Mouse (Mus musculus) liver, embryonic 11.5 days (tissue): Measurements from ENCODE around the gene Maml2. TPM values are rescaled to one million over a fixed set of nuclear protein-coding genes. Genes with fewer than 3 reads are reported as not detected.
A peak's percentile ranks its signal among the peaks of the same experiment; 100 is the strongest.

Experiments
- ATAC-seq: fragments of 200-750 bp; cut with Nextera tagmentation; replicated peaks from 2 replicates; pipeline ENCODE4 v1.8.0; 2017; ENCODE audit warnings: moderate number of reproducible peaks, mild to moderate bottlenecking, moderate TSS enrichment, moderate library complexity; ENCODE audit not compliant: low FRiP score
- DNase-seq: peaks from one replicate; pipeline ENCODE4 v3.0.0-alpha.2; 2017; ENCODE audit warnings: low spot score
- H3K27ac ChIP-seq: fragments of 300-500 bp; sonication (generic); 2 replicates; pipeline ENCODE4 v1.5.1; 2014; ENCODE audit warnings: mild to moderate bottlenecking, low read depth, low read length, control low read depth
- H3K27me3 ChIP-seq: fragments of 300-500 bp; sonication (generic); replicated peaks from 2 replicates; pipeline ENCODE4 v1.6.1; 2014; ENCODE audit warnings: low read length, mixed read lengths; ENCODE audit not compliant: control insufficient read depth, insufficient read depth
- H3K36me3 ChIP-seq: fragments of 300-500 bp; sonication (generic); 2 replicates; pipeline ENCODE4 v1.6.1; 2014; ENCODE audit warnings: mild to moderate bottlenecking, low read length, moderate library complexity, mixed read lengths; ENCODE audit not compliant: control insufficient read depth, insufficient read depth
- H3K4me1 ChIP-seq: fragments of 300-500 bp; sonication (generic); replicated peaks from 2 replicates; pipeline ENCODE4 v1.6.1; 2014; ENCODE audit warnings: low read length, mixed read lengths; ENCODE audit not compliant: control insufficient read depth, insufficient read depth
- H3K4me2 ChIP-seq: fragments of 300-500 bp; sonication (generic); 2 replicates; pipeline ENCODE4 v1.6.1; 2014; ENCODE audit warnings: mild to moderate bottlenecking, control low read depth, moderate library complexity
- H3K4me3 ChIP-seq: fragments of 300-500 bp; sonication (generic); 2 replicates; pipeline ENCODE4 v1.5.1; 2014; ENCODE audit warnings: low read depth, low read length, control low read depth
- H3K9ac ChIP-seq: fragments of 300-500 bp; sonication (generic); 2 replicates; pipeline ENCODE4 v1.6.1; 2014; ENCODE audit warnings: low read depth, low read length, control low read depth
- H3K9me3 ChIP-seq: fragments of 300-500 bp; sonication (generic); 2 replicates; pipeline ENCODE4 v1.6.1; 2016; ENCODE audit warnings: low read length, inconsistent platforms, mixed read lengths; ENCODE audit not compliant: control insufficient read depth
- WGBS: fragments of 180-500 bp; shearing (Covaris S2); extraction: QIAGEN DNeasy Blood & Tissue Kit; methylation state at CpG from one replicate; pipeline ENCODE4 v1.1.7; 2014; 5-methylcytosine and 5-hydroxymethylcytosine counted together
- polyA plus RNA-seq: library from polyadenylated mRNA; unstranded; fragments of >200 nt; fragmentation: Nextera tagmentation; extraction: Ambion mirVana; gene quantifications from 2 replicates; pipeline ENCODE4 v1.2.1, GENCODE M21; 2014

Gene Maml2
- polyA plus RNA-seq, 1 experiment from 2014 or later, result 3.4 TPM

GRCm38 (mm10) chr9:13315393-13315792 is 17.6 kb downstream of the Maml2 start:
- 67% methylated on average over 5 of the region's 5 CpGs for WGBS
- Histone ChIP-seq H3K9me3 (no peaks in the 10 kb centered on the region), H3K9ac (no peak overlapping the region), H3K4me2 (no peak overlapping the region), H3K4me1 (peaks cover 2% of the 10 kb centered on the region), H3K27ac (no peak overlapping the region), H3K4me3 (no peak overlapping the region), H3K27me3 (no peaks in the 10 kb centered on the region), H3K36me3 (no peaks in the 10 kb centered on the region)
- no peak for DNase-seq
- ATAC-seq, result no peak

- ATAC-seq (no peak), DNase-seq (no peak)
- 83% methylated on average over 2 of the region's 2 CpGs for WGBS
- H3K9me3 ChIP-seq, result no peaks in the 10 kb centered on the region
- no peak overlapping the region for H3K4me2 ChIP-seq
- H3K27me3 ChIP-seq, result no peaks in the 10 kb centered on the region
- no peak overlapping the region for H3K9ac ChIP-seq
- no peak overlapping the region for H3K4me3 ChIP-seq
- H3K36me3 ChIP-seq, result no peaks in the 10 kb centered on the region
- H3K27ac ChIP-seq, result no peak overlapping the region
- H3K4me1 ChIP-seq, result peaks cover 8% of the 10 kb centered on the region; the same call in 1 of the 2 replicates
Measured at GRCm38 (mm10) chr9:13319566-13319965, 21.8 kb downstream of the Maml2 start.

DNA sequence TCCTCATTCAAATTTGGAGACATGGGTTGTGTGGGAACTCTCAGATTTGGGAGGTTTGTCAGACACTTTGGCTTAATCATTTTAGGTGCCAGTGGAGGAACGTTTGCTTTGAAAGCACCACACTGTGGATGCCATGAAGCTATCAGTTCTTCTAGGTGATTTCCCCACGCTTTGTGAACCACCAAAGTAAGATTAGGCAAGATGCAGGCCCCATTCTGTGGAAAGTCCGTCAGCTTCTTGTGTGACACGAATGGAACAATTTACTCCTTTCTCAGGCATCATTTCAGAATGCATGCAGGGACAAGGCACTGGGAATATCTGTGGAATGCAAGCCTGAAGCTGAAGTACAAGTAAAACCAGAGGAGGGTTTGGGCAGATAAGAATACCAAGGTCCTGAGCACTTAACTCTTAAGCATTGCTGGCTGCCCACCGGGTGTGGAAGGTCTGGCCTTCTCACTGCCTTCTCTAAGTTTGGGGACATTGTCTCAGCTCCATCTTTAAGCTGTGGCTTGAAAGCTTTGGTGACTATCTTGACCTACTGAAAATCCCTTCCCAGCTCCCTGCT is 23.1 kb downstream of the Maml2 start:
- no peak for ATAC-seq
- H3K36me3 ChIP-seq, result no peaks in the 10 kb centered on the region
- H3K27me3 ChIP-seq, result no peaks in the 10 kb centered on the region
- no peaks in the 10 kb centered on the region for H3K9me3 ChIP-seq
- H3K4me2 ChIP-seq, result no peak overlapping the region
- H3K4me1 ChIP-seq, result peaks cover 8% of the 10 kb centered on the region; the same call in 1 of the 2 replicates
- DNase-seq, result no peak
- H3K4me3 ChIP-seq, result no peak overlapping the region
- H3K27ac ChIP-seq, result no peak overlapping the region
- WGBS, result 65% methylated on average over 5 of the region's 5 CpGs
- H3K9ac ChIP-seq, result no peak overlapping the region

- ATAC-seq (no peak), DNase-seq (no peak)
- Histone ChIP-seq H3K4me2 (no peak overlapping the region), H3K27me3 (no peaks in the 10 kb centered on the region), H3K36me3 (no peaks in the 10 kb centered on the region), H3K4me3 (no peak overlapping the region), H3K9ac (no peak overlapping the region), H3K4me1 (peaks cover 8% of the 10 kb centered on the region; the same call in 1 of the 2 replicates), H3K27ac (no peak overlapping the region), H3K9me3 (no peaks in the 10 kb centered on the region)
- WGBS, result 68% methylated on average over 2 of the region's 2 CpGs
Measured at GRCm38 (mm10) chr9:13323074-13323473, 25.3 kb downstream of the Maml2 start.

GRCm38 (mm10) chr9:13323612-13324011 is 25.9 kb downstream of the Maml2 start:
- Histone ChIP-seq H3K4me3 (no peak overlapping the region), H3K27ac (no peak overlapping the region), H3K27me3 (no peaks in the 10 kb centered on the region), H3K4me2 (no peak overlapping the region), H3K9me3 (no peaks in the 10 kb centered on the region), H3K4me1 (peaks cover 8% of the 10 kb centered on the region; the same call in 1 of the 2 replicates), H3K9ac (no peak overlapping the region), H3K36me3 (no peaks in the 10 kb centered on the region)
- no peak for DNase-seq
- WGBS, result 24% methylated on average over 1 of the region's 1 CpGs
- ATAC-seq, result no peak

DNA sequence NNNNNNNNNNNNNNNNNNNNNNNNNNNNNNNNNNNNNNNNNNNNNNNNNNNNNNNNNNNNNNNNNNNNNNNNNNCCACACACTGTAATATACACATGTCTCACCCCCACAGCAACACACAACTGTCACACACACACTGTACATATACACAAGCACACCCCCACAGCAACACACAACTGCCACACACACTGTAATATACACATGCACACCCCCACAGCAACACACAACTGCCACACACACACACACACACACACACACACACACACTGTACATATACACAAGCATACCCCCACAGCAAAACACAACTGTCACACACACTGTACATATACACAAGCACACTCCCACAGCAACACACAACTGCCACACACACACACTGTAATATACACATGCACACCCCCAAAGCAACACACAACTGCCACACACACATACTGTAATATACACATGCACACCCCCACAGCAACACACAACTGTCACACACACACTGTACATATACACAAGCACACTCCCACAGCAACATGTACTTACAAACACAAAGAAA is 116.5 kb downstream of the Maml2 start:
- Histone ChIP-seq H3K4me3 (no peak overlapping the region), H3K36me3 (no peaks in the 10 kb centered on the region), H3K4me2 (no peak overlapping the region), H3K9ac (no peak overlapping the region), H3K27ac (no peak overlapping the region), H3K27me3 (no peaks in the 10 kb centered on the region), H3K9me3 (no peaks in the 10 kb centered on the region), H3K4me1 (no peaks in the 10 kb centered on the region)
- ATAC-seq, result no peak
- no peak for DNase-seq

DNA sequence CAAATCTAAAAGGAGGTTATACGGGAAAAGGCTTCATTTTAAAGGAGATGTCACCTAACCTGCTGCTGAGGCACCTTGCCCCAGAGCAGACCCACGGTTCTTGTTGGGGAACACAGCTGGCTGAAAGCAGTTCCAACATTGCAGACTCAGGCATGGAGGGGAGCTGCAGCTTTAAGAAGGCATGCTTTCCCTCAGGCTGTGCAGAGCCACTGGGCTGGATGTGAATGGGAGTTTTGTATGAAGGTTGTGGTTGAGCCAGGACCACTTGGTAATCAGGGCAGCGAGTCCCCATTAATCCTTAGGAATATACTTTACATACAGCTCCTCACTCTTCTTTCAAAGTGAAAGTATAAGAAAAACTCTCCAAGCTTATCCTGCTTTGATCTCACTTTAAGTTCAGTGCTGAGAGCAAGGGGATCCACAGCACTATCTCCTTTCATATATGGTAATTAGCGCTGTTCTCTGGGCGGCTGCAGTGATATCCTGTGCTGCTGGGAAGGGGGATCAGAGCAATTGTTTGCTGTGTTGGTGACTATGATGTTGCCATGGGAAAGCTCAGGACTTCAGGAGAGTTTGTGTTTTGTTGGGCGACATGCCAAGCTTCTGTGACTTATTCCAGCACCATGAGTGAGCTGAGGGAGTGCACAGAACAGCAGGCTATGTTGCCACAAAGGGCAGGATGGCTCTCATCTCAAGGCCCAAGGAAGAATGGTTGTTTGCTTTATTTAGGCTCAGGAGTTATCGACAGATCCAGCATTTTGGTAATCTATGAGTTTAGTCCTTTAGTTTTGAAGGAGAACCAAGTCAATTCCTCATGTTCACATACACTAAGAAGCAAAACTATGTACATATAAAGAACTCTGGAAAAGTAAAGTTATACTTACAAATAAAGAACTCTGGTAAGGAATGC is 127.5 kb downstream of the Maml2 start:
- 51% methylated on average over 7 of the region's 7 CpGs for WGBS
- peaks cover 6% of the 10 kb centered on the region for H3K4me1 ChIP-seq
- ATAC-seq (peak; percentile 39), DNase-seq (no peak)
- no peaks in the 10 kb centered on the region for H3K36me3 ChIP-seq
- no peak overlapping the region for H3K27ac ChIP-seq
- no peak overlapping the region for H3K9ac ChIP-seq
- H3K27me3 ChIP-seq, result no peaks in the 10 kb centered on the region
- H3K9me3 ChIP-seq, result no peaks in the 10 kb centered on the region
- H3K4me3 ChIP-seq, result no peak overlapping the region
- no peak overlapping the region for H3K4me2 ChIP-seq

- ATAC-seq (0 out of 2 replicates have a peak, but pooled peaks have one; percentile 20), DNase-seq (no peak)
- Histone ChIP-seq H3K9me3 (no peaks in the 10 kb centered on the region), H3K4me3 (no peak overlapping the region), H3K9ac (no peak overlapping the region), H3K36me3 (no peaks in the 10 kb centered on the region), H3K4me1 (peaks cover 11% of the 10 kb centered on the region), H3K4me2 (no peak overlapping the region), H3K27ac (no peak overlapping the region), H3K27me3 (no peaks in the 10 kb centered on the region)
- WGBS, result 45% methylated on average over 2 of the region's 2 CpGs
Measured at GRCm38 (mm10) chr9:13429477-13430125, 131.8 kb downstream of the Maml2 start.
